Mouse (Mus musculus) liver, adult 2 months (tissue): Measurements from ENCODE around the gene Tomm7.

Experiments used
- CTCF ChIP-seq: fragments of 200-500 bp; IDR thresholded peaks from 2 replicates; pipeline ENCODE4 v1.5.1; 2011; ENCODE audit warnings: low read depth, low read length, control low read depth
- POLR2A ChIP-seq: fragments of 200-500 bp; IDR thresholded peaks from 2 replicates; pipeline ENCODE4 v1.6.1; 2011; ENCODE audit warnings: low read length, control low read depth; ENCODE audit not compliant: insufficient read depth; ENCODE audit errors: extremely low read depth

DNA sequence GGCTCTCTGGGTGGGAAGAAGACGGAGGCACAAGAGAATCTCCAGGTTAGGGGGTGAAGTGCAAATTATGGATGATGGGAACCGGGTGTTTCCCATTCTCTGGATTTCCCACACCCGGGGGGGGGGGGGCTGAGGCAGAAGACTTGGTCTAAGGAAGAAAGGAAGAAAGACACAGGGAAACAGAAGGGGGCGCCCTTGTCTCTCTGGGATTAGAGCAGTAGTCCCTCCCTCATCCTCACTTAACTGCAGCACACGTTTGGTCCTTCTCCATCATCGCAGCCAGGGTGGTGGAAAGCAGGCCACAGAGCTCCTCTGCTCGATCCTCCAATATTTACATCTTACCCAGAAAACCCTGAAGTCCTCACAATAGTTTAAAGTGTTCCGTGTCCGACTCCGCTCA is 46.8 kb upstream of the Tomm7 start:
- TF ChIP-seq POLR2A, result no peak
- TF ChIP-seq CTCF, result peak; percentile 45
